Mouse (Mus musculus): ENCODE data around the gene Tspan5.

Tspan5 gene

GRCm38 (mm10) chr3:138937241-138937640 is 195.2 kb downstream of the Tspan5 start:
- DNase-seq (ENCODE audit: low read depth, low spot score): no peak

- DNase-seq (ENCODE audit: low read depth, low spot score): no peak
Measured at GRCm38 (mm10) chr3:138941604-138942003, 199.6 kb downstream of the Tspan5 start.

- DNase-seq (ENCODE audit: low read depth, low spot score): no peak
Measured at GRCm38 (mm10) chr3:138945516-138945915, 203.5 kb downstream of the Tspan5 start.

GRCm38 (mm10) chr3:138949081-138949480 is 207.1 kb downstream of the Tspan5 start:
- peak; percentile 92 for DNase-seq (ENCODE audit: low read depth, low spot score)

- DNase-seq (ENCODE audit: low read depth, low spot score): no peak
Measured at GRCm38 (mm10) chr3:138955220-138955619, 213.2 kb downstream of the Tspan5 start.

Data from brain, adult 2 months (tissue).